Mouse (Mus musculus) cerebellum, adult (tissue): ENCODE measurements at regions not wholly inside any gene's neighbourhood (a gene's known extent, or its start where the extent isn't known, plus 50 kb on each side); places are given as distances from the start of the nearest gene placed in this dataset.

Experiments
- ATAC-seq: cut with Nextera tagmentation; 2 replicates; pipeline ENCODE4 v1.9.2; 2017; ENCODE audit warnings: mild to moderate bottlenecking, moderate library complexity, mixed read lengths; ENCODE audit not compliant: insufficient number of reproducible peaks, low FRiP score, low TSS enrichment

DNA sequence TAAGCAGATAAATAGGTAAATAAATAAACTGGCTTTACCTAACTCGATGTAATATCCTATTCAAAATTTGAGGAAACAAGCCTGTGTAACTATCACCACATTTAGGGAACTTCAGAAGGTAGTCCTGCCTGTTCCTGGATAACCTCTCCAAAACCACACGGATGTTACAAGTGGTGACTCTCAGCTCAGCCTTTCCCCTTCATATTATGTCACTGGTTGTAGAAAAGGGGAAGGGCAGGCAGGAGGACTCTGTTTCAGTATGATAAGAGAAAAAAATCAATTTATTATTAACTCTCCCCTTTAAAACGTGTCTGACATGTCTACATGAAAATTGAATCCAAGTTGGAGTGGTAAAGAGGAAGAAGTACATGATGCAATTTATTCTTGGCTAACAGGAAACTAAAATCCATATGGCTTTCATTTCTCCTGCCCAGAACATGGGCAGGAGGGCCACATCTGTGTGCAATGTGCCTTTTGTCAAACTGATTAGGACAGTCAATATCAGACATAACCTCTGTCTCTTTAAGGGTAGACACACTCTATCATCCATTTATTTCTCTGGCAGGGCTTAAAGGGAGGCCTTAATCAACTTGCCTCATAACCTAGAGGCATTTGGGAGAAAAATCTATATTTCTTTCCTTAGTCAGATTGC lies 353.9 kb upstream of the Slco3a1 start:
- no peak for ATAC-seq

DNA sequence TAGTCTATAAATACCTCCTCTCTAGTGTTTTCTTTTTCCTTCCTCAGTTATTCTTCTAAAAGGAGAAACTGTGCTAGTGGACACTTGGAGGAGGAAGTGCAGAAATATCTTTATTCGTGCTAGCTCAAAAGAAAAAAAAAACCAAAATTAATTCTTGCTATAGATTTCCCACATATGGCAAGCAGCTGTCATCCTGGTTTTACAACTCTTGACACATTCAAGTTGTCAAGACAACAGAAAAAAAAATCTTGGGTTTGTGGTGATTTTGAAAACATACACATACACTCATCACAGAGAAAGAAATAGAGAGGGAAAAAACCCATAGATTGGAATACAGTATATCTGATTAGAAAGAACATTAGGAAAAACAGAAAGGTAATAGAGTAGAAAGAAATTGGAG lies 352.8 kb upstream of the Slco3a1 start:
- ATAC-seq, result no peak

DNA sequence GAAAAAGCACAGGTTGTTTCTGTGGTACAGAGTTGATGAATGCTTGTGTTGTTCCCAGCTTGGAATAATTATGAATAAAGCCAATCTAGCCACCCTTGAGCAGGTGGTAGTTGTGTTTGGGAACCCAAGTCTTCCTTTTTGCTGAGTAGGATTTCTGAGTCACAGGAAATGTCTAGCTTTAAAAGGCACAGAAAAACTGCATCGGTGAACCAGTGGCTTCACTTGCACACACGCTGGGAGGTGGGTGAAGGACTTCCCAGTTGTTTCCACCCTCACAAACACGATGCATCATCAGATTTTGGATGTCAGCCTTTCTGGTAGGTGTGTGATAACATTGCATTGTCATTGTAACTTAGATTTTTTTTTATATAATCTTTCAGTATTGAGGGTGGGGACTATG lies 322.9 kb upstream of the Slco3a1 start:
- ATAC-seq, result no peak

DNA sequence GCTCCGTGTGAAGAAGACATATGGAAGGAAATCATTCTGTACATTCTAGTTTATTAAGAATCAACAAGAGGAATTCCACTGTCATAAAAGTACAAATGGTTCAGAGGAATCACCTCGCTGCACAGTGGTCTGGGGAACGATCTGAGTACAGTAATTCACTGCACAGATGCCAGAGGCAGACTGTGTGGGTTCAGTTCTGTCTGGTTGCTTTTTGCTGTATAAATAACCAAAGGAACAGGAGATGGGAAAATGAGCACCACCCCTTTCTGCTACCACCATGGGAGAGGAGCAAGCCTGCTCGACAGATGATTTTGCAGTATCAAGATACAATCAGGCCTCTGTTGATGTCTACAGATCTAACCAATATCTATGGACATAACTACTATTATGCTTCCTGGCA lies 322.1 kb upstream of the Slco3a1 start:
- no peak for ATAC-seq

DNA sequence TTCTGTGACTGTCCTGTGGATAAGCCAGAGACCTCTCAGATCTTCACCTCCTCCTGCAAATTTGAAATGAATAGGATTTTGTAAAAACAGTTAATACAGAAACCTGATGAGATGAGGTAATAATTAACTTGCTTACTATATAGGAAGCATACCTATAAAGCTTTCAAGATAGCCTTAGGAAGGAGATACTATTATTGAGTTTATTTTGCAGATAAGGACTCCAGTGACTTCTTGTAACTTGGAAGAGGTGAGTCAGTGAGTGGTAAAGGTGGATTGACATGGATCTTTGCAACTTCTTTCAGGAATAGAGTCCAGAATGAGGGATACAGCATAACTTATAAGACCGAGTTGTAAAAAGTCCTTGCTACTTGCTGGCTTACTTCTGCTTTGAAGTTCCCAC lies 315.7 kb upstream of the Slco3a1 start:
- ATAC-seq, result no peak

DNA sequence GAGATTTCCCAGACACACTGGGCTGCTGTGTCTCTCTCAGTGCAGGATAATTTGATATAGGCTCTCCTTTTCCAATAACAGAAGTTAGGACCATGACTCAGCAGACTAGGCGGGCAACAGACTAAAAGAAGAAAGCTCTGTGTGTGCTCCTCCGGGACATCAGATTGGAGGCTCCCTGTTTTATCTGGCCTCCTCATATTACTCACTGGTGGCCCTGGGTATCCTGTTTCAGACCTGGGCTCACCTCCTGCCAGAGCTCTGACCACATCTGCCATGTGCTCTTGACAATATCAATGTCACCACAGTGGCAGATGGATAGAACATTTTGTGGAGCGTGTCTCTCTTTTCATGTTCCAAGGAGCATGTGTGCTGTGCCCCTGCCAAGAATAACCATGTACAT lies 308.1 kb upstream of the Slco3a1 start:
- no peak for ATAC-seq

DNA sequence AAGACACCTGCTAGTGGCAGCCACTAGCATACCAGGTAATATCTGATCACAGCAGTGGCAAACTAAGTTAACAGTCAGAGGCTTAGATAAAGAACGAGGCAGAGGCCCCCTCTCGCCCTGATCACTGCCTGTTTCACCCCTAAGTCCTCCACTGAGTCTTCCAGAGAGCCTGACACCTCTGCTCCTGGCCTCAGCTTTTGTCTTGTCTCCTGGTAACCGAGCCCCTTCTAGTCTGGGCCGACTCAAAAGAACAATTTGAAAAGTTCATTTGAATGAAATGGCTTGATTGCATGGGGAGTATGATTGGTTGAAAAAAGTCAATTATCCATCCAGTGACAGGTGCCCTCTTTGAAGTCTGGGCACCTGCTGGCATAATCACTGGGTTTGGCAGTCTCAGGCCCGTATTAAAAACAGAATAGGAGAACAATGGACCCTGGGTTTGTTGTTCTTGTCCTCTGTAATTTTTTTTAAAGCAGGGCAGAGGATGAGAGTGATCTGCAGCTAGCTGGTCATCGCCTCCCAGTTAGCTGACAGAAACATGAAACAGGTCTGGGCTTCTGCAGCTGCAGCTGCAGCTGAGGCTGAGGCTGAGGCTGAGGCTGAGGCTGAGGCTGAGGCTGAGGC lies 289.8 kb upstream of the Slco3a1 start:
- ATAC-seq, result no peak

DNA sequence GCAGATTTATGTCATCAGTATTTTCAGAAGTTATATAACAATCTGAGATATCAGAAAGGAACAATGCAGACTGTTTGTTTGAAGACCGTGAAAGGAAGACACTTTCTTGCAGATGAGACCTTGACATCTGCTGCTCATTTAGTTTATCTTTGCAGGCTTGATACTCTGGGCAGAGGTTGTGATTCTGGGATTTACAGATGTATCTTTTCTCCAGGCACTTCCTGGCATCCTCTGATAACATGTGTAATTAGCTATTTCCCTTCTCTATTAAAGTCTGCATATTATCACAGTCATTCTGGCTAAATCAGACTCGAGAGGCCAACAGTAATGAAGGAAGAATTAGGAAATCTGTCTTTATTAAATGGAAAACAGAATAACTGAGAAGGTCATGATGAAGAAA lies 268.7 kb upstream of the Slco3a1 start:
- no peak for ATAC-seq

DNA sequence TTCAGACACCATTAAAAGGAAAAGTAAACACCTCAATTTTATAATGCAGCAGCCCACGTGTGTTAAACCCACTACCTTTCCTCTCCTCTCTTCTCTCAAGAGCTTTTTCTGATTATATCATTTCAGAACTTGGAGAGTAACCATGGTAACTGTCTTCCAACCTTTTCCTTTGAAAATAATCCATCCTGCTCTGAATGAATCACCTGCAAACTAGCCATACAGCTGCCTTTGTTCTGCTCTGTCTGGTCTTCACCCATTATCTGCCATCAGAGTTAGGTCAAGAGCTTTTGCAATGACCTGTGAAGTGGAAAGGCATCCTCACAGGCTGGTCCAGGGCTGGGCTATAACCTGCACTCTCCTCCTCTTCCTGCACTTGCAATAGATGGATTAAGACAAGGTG lies 238.7 kb upstream of the Slco3a1 start:
- no peak for ATAC-seq

DNA sequence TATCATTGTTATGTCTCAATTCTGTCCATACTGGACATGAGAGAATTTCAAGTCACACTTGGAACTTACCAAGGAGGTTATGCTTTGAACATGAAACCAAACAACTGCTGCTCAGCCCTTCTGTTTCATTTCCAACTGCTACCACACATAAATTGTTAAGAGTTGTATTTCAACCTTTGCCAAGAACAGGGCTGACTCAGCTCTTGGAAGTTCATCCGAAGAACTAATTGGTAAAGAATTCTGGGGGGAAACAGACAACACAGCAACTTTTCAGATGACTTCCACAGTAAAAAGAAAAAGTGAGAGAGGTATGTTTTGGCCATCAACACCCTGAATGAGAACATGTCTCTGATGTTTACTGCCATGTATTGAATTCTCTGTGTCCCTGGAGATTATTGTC lies 234.1 kb upstream of the Slco3a1 start:
- no peak for ATAC-seq

DNA sequence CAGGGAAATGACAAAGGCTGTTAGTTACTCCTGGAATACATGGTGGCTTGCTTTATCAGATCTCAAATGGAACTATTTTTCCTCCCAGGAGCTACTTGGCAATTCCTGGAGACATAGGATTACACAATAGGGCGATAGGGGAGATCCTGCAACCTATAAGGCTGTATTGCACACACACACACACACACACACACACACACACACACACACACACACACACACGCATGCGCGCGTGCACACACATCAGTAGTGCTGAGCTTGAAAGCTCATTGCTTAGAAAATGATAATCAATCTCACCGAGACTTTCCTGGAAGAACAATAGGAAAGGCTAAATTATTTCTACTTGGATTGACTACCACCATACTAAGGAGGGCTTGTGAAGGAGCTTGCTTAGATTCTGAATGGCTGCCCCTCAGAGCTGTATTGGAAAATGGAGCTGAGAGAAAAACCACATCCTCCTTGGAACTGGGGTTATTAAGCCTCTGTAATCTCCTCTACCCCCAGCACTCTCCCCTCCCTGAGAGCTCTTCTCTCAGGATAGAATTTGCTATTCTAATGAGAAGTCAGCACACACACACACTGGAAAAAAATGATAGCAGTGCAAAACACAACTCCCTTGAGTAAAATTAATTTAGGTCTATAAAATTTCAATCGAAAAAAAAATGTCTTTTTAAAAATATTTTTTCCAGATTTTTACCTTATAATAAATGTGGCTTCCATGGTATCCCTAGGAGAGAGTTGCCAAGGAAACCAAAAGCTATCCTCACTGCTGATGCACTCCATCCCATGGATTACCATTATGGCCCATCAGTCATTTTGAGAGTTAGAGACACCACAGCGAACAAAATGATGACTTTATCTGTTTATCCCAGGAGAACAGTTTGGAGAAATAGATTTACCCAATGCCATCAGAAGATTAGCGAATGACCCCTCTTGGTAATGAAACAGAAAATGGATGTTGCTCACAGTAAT lies 217.1 kb upstream of the Slco3a1 start:
- ATAC-seq, result no peak

DNA sequence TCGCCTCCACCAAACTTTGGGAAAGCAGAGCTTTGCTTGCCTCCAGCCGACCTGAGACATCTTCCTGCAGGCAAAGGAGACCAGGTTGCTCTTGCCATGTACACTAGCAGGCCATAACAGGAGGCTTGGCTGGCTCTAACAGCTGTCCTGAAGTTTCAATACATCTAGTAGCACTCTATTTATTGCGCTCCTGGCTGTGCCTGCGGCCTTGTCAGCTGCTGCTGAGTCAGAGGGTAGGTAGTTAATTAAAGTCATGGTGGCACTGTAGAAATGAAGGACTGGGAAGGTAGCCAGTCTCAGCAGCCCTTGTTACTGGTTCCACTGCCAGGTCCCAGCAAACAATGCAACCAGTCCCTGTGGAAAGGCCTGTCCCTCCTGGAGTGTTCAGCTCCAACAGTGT lies 212.0 kb upstream of the Slco3a1 start:
- no peak for ATAC-seq

DNA sequence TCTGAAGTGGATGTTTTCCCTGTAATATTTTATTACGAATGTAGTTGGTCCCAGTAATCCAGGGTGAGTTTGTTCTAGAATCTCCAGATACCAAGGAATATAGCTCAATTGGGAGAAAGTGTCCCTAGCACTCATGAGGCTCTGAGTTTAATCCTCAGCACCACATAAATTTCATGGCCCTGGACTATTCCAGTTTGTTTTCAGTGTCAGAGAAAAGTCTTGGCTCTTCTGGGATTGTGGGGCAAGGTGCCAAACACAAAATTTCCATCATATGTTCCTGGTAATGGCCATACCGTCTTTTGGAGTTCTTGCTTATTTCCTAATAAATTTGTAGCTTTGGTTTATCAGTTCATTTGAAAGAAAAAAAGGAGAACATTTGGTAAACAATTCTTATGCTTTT lies 202.9 kb upstream of the Slco3a1 start:
- no peak for ATAC-seq

DNA sequence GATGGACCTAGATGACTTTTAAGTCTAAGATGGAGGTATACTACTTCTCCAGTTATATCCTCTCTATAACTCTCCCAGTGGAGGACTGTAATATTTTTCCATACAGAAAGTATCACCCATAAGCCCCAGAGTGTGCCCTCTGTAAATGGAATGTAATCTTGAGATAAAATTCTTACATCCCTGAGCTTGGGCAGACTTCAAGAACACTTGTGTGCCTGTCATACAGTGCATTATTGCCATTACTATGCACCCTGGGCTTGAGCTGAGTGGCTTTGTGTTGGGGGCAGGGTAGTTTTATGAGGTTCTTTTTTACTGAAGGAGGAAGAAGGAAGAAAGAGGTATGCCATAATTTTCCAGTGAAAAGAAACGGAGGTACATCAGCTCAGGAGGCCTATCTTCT lies 193.1 kb upstream of the Slco3a1 start:
- ATAC-seq, result no peak

DNA sequence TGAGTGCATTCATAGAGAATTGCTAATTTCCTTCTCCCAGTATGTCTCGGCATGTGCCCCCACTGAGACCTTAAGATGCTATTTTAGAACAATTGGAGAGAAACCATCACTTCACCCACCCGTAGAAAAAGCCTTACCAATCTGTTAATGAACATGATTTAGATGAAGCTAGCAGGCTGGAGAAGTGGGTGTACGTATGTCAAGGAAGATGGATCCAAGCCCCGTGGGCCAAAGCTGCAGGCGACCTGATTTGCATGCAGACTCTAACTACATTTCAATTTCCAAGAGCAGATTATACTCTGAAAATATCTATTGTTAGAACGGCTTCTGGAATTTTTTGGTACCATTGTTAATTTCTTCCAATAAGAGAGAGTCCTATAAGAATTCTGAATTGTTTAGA lies 180.4 kb upstream of the Slco3a1 start:
- no peak for ATAC-seq

DNA sequence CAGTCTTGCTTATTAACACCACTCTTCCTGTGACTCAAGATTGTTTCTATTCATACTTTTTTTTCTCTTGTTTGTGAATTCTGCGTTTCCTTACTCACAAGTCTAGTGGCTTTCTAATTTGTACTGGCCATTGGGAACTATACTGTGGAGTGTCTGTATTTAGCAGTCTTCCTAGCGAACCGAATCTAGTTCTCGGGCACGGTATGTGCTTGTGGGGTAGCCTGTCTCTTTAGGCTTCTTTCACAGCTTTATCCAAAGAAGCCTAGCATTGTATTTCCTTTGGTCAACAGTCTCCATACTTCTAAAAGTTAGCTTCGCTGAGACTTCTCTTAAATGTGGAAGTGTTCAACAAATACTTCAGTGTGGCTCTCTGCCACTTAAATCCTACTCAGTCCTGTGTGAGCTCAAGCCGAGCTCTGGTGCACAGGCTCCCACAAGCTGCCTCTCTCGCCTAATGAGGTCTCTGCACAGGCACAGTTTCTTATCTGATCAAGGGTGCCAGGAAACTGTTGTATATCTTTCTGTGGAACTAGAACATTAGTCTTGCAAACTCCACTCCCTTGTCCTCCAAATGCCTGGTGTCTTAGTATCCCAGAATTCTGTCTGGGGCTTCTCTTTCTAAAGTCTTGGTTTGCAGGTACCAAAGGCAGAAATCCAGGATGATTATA lies 171.9 kb upstream of the Slco3a1 start:
- no peak for ATAC-seq

DNA sequence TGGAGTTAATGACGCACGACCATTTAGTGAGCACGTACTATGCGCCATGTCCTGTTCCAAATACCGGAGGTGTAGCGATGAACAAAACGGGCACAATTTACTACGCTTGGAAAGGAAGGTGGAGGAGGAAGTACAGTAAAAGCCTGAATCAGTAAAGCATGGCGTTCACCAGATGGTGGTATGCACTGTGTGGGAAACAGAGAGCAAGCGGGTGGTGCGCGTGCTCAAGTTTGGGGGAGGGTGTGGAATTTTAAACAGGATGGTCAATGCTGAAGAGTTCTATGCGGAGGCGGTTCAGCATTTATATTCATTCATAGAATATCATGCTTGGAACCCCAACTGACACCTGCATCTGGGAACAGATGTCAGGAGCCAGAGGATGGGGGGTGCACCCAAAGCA lies 164.7 kb upstream of the Slco3a1 start:
- no peak for ATAC-seq

DNA sequence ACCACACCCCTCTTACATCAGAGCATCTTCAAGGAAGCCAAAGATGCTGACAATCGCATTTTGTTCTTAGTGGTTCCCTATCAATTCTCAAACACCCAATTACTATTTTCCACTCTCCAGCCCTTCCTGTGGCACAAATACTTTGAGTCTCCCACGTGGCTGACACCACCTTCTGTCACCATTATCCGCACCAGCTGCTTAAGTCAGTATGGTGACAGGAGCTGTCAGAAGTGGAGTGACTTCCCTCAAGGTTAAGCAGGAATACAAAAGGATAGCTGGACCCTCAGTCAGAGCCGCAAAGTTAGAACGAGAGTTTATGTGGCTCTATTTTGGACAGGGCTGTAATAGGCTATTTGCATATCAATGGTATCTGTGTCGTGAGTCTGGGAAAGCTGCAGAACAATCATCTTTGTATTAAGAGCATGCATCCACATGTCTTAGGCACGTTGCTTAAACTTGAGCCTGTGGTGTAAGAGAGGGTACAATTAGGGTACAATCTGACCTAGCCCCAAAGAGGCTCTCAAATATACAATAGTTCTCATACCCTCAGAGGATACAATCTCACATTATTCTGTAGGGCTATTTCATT lies 155.5 kb upstream of the Slco3a1 start:
- ATAC-seq, result no peak

DNA sequence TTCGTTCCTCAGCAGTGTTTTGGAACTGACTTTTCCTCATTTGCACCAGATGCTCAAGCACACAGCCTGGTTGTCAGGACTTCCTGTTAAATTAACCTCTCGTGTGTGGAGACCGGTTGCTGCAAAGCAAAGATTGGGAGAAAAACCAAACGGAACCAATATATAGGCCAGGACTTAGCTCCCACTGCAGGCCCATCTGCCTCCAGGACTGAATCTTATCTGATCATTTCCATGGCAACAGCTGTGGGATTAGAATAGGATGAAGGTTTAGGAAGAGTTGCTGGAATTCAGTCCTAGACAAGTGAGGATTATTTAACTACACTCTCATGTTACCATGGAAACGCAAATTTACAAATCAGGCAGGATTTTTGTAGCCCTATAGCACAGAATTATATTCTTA lies 154.4 kb upstream of the Slco3a1 start:
- ATAC-seq, result no peak

DNA sequence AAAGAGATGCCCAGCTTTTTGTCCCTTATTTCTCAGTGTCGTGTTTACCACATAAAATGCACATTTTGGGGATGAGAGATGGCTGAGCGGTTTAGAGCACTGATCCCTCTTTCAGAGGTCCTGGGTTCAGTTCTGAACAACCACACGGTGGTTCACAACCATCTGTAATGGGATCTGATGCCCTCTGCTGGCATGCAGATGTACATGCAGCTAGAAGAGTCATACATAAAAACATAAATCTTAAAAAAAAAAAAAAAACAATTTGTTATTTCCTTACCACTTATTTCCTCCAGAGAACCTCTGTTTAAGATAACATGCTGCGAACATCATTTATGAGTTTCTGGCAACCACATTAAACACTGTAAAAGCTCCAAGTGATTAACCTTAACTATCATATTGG lies 149.0 kb upstream of the Slco3a1 start:
- ATAC-seq, result no peak
